ENCODE assay signal across 13 mouse cellular contexts in the genomic region with DNA sequence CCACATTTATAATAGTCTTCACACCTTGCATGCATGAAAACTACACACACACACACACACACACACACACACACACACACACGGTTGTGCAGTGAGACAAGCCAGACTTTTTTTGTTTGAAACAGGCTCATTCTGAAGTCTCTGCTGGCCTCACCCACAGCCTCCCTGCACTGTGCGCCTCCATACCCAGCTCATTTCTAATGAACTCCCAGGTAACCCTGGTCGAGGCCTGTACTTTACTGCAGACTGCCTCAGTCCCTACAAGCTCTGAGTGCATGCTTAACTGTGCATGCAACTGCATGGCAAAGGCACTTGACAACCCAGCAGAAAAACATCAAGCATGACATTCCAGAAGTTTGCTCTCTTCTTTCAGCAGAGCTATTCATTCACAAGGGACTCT.
DNase-seq lines count a peak whose midpoint lies in the region; ATAC-seq and TF ChIP-seq lines count a peak whose summit lies in the region.
"Had no signal": no experiment of that assay in that cellular context is flagged by ENCODE, and none has a peak within 500 bp of the region (broad histone marks: within the 10 kb centered on the region; RNA-seq: fewer than 3 reads in every experiment).

No protein-coding gene starts in this region.

- H3K4me1 ChIP-seq in heart, postnatal 0 days (ENCODE audit: control insufficient read depth, insufficient read depth): peaks cover 21% of the 10 kb centered on the region
- H3K4me1 ChIP-seq in neural tube, embryonic 11.5 days (ENCODE audit: control insufficient read depth, insufficient read depth, low read length): peaks cover 8% of the 10 kb centered on the region; the same call in 1 of the 2 replicates
- peaks cover 16% of the 10 kb centered on the region for H3K4me1 ChIP-seq in stomach, embryonic 16.5 days (ENCODE audit: control insufficient read depth, insufficient read depth, low read length)

- intact Hi-C loops in heart, postnatal 25 days (cut with DNase I): no loop called here

- no peak for TF ChIP-seq CTCF in heart, postnatal 0 days (IDR thresholded peaks at IDR 0.05; ENCODE audit: low read depth)

- no peaks in the 10 kb centered on the region for H3K9me3 ChIP-seq in heart, postnatal 0 days (replicated peaks; ENCODE audit: control insufficient read depth, low read length)
- H3K9me3 ChIP-seq in neural tube, embryonic 11.5 days (ENCODE audit: control insufficient read depth, low read length): no peaks in the 10 kb centered on the region
- no peaks in the 10 kb centered on the region for H3K9me3 ChIP-seq in stomach, embryonic 16.5 days (replicated peaks; ENCODE audit: control insufficient read depth, low read length)
- H3K9me3 ChIP-seq: embryonic facial prominence, embryonic 15.5 days had no signal

- 56% methylated on average over 3 of the region's 3 CpGs for WGBS in heart, postnatal 0 days
- WGBS in neural tube, embryonic 11.5 days: 81% methylated on average over 3 of the region's 3 CpGs
- 92% methylated on average over 2 of the region's 3 CpGs for WGBS in macrophage (ENCODE audit: missing documents)
- WGBS in stomach, embryonic 16.5 days: 49% methylated on average over 3 of the region's 3 CpGs

- ATAC-seq in heart, postnatal 0 days (ENCODE audit: insufficient read depth, low read depth): no peak
- ATAC-seq in neural tube, embryonic 11.5 days (ENCODE audit: insufficient read depth, low FRiP score, low TSS enrichment): 0 out of 2 replicates have a peak, but pooled peaks have one; percentile 48
- no peak; the same call in 1 of the 2 replicates for ATAC-seq in stomach, embryonic 16.5 days (ENCODE audit: insufficient read depth, low FRiP score)
- ATAC-seq: CD4-positive, CD25-positive, alpha-beta regulatory T cell, adult 4 months had no signal

- H3K4me2 ChIP-seq in heart, postnatal 0 days (ENCODE audit: low read depth, low read length): no peak overlapping the region
- no peak overlapping the region for H3K4me2 ChIP-seq in neural tube, embryonic 11.5 days (ENCODE audit: low read depth)
- no peak overlapping the region for H3K4me2 ChIP-seq in stomach, embryonic 16.5 days (ENCODE audit: low read depth, low read length)

- H3K4me3 ChIP-seq in heart, postnatal 0 days (ENCODE audit: low read depth, low read length): no peak overlapping the region
- no peak overlapping the region for H3K4me3 ChIP-seq in neural tube, embryonic 11.5 days (ENCODE audit: low read depth, low read length)
- no peak overlapping the region for H3K4me3 ChIP-seq in macrophage (ENCODE audit: inconsistent target)
- no peak overlapping the region for H3K4me3 ChIP-seq in stomach, embryonic 16.5 days (replicated peaks; ENCODE audit: low read length)
- H3K4me3 ChIP-seq: embryonic facial prominence, embryonic 15.5 days; myocyte had no signal

- H3K36me3 ChIP-seq in heart, postnatal 0 days (replicated peaks; ENCODE audit: control insufficient read depth, insufficient read depth, low read length): no peaks in the 10 kb centered on the region
- H3K36me3 ChIP-seq in neural tube, embryonic 11.5 days (ENCODE audit: control insufficient read depth, insufficient read depth, low read length): no peaks in the 10 kb centered on the region
- H3K36me3 ChIP-seq in macrophage (ENCODE audit: inconsistent target): no peaks in the 10 kb centered on the region; the same call in 1 of the 2 replicates
- H3K36me3 ChIP-seq in stomach, embryonic 16.5 days (ENCODE audit: control insufficient read depth, insufficient read depth, low read length): no peaks in the 10 kb centered on the region
- H3K36me3 ChIP-seq: embryonic facial prominence, embryonic 15.5 days had no signal

- DNase-seq in heart, postnatal 0 days (ENCODE audit: low spot score): no peak
- no peak for DNase-seq in heart, postnatal 25 days (ENCODE audit: low spot score)
- peak; percentile 11 for DNase-seq in neural tube, embryonic 11.5 days (ENCODE audit: low spot score)
- no peak for DNase-seq in neural tube, embryonic 10.5 days (ENCODE audit: extremely low spot score, low spot score)
- DNase-seq in left cerebral cortex, adult 9 months (ENCODE audit: low spot score in 2 of 2): no peak
- DNase-seq in thymus, postnatal 10 days (ENCODE audit: low spot score in 2 of 2): no peak
- DNase-seq: cerebellum, adult 9-11 months had no signal

- H3K27ac ChIP-seq in heart, postnatal 0 days (ENCODE audit: low read depth): 0 out of 2 replicates have a peak overlapping the region, but pooled peaks have one; percentile 51
- H3K27ac ChIP-seq in neural tube, embryonic 11.5 days (ENCODE audit: low read depth, low read length): no peak overlapping the region
- H3K27ac ChIP-seq in macrophage: peak overlapping the region; percentile 98
- peak overlapping the region; percentile 46 for H3K27ac ChIP-seq in stomach, embryonic 16.5 days (ENCODE audit: low read length)
- H3K27ac ChIP-seq: liver, embryonic 14.5 days had no signal

- TF ChIP-seq EP300 in heart, postnatal 0 days (IDR thresholded peaks at IDR 0.05; ENCODE audit: low read depth): no peak

- H3K27me3 ChIP-seq in heart, postnatal 0 days (ENCODE audit: control insufficient read depth, insufficient read depth, low read length): no peaks in the 10 kb centered on the region
- no peaks in the 10 kb centered on the region for H3K27me3 ChIP-seq in neural tube, embryonic 11.5 days (ENCODE audit: control insufficient read depth, insufficient read depth, low read length)
- no peaks in the 10 kb centered on the region for H3K27me3 ChIP-seq in stomach, embryonic 16.5 days (ENCODE audit: control insufficient read depth, insufficient read depth, low read length)
- H3K27me3 ChIP-seq: embryonic facial prominence, embryonic 15.5 days had no signal

- no peak overlapping the region for H3K9ac ChIP-seq in heart, postnatal 0 days (replicated peaks; ENCODE audit: low read depth, low read length)
- no peak overlapping the region for H3K9ac ChIP-seq in neural tube, embryonic 11.5 days (ENCODE audit: low read length)
- H3K9ac ChIP-seq in stomach, embryonic 16.5 days (ENCODE audit: low read length): no peak overlapping the region
- H3K9ac ChIP-seq: embryonic facial prominence, embryonic 15.5 days; liver, embryonic 14.5 days had no signal

- peaks cover 93% of the 10 kb centered on the region for H3K79me2 ChIP-seq in macrophage (ENCODE audit: inconsistent target)
